Mouse (Mus musculus) heart, postnatal 10 days (tissue): ENCODE measurements around the gene Rbm42. TPM values are rescaled to one million over a fixed set of nuclear protein-coding genes. Genes with fewer than 3 reads are reported as not detected.

Experiments used
- DNase-seq, 2 experiments: peaks; one replicate each; pipeline ENCODE4 v3.0.0; 2021
- intact Hi-C: fragments of 180-260 bp; cut with DNase I; formaldehyde crosslinking; loops from one replicate; pipeline ENCODE4 v1.15.1; 2025
- total RNA-seq, 2 experiments: library from RNA; stranded (reverse); gene quantifications; 2 replicates each; pipeline ENCODE4 v1.2.3; 2021

The Rbm42 gene
- 10 to 100 TPM; 58.8 to 60.3 TPM for total RNA-seq

- peak; percentile 99 for DNase-seq
- intact Hi-C loops = loop anchor here (1.0 kb wide), 1 partner anchor 79 kb away; the partner anchor contains the start of gene Tmem147
Observed at GRCm38 (mm10) chr7:30649591-30650540, at the start of gene Rbm42. TSS of gene Rbm42 (minus strand) at chr7:30650317.

- intact Hi-C loops = no loop called here
- no peak for DNase-seq
Observed at GRCm38 (mm10) chr7:30698589-30698988, 48.5 kb upstream of the Rbm42 start, which contains the start of gene 2200002J24Rik. TSS of gene 2200002J24Rik (plus strand) at chr7:30698926.

GRCm38 (mm10) chr7:30698101-30698500 is 48.0 kb upstream of the Rbm42 start:
- DNase-seq = no peak
- intact Hi-C loops = no loop called here

- intact Hi-C loops = no loop called here
Observed at GRCm38 (mm10) chr7:30688325-30688724, 38.2 kb upstream of the Rbm42 start.

GRCm38 (mm10) chr7:30683425-30683824 is 33.3 kb upstream of the Rbm42 start:
- intact Hi-C loops = no loop called here

More at GRCm38 (mm10) chr7:30688325-30688724, 38.2 kb upstream of the Rbm42 start:
- no peak for DNase-seq

GRCm38 (mm10) chr7:30681897-30682296 is 31.8 kb upstream of the Rbm42 start:
- DNase-seq = peak; percentile 46 to 57
- intact Hi-C loops = no loop called here

More at GRCm38 (mm10) chr7:30683425-30683824, 33.3 kb upstream of the Rbm42 start:
- DNase-seq = no peak

GRCm38 (mm10) chr7:30678263-30678975 is 28.3 kb upstream of the Rbm42 start:
- peak; percentile 82 to 88 for DNase-seq
- intact Hi-C loops = no loop called here

GRCm38 (mm10) chr7:30671480-30671879 is 21.4 kb upstream of the Rbm42 start, which contains the start of gene Pmis2:
TSS of gene Pmis2 (minus strand) at chr7:30671605.
- intact Hi-C loops = no loop called here
- DNase-seq = no peak

GRCm38 (mm10) chr7:30669229-30669628 is 19.1 kb upstream of the Rbm42 start:
- intact Hi-C loops = loop anchor here (5.0 kb wide), 2 partner anchors 58 to 288 kb away; partner anchors contain the start of genes Tmem147 and Usf2
- no peak for DNase-seq

GRCm38 (mm10) chr7:30665321-30665720 is 15.2 kb upstream of the Rbm42 start:
- intact Hi-C loops = loop anchor here (5.0 kb wide), 2 partner anchors 62 to 292 kb away; partner anchors contain the start of genes Tmem147 and Usf2
- no peak for DNase-seq

- DNase-seq = peak; percentile 93 to 96
- intact Hi-C loops = loop anchor here (5.0 kb wide), 2 partner anchors 63 to 293 kb away; partner anchors contain the start of genes Tmem147 and Usf2
Observed at GRCm38 (mm10) chr7:30664529-30665200, 14.5 kb upstream of the Rbm42 start, which contains the start of gene Haus5. TSS of gene Haus5 (minus strand) at chr7:30664994.

GRCm38 (mm10) chr7:30639083-30639482 is 11.0 kb downstream of the Rbm42 start:
- intact Hi-C loops = no loop called here
- no peak for DNase-seq

- intact Hi-C loops = no loop called here
- no peak for DNase-seq
Observed at GRCm38 (mm10) chr7:30636395-30636794, 13.7 kb downstream of the Rbm42 start.

- intact Hi-C loops = no loop called here
- DNase-seq = no peak
Observed at GRCm38 (mm10) chr7:30635752-30636151, 14.4 kb downstream of the Rbm42 start, which contains the start of gene Etv2. TSS of gene Etv2 (minus strand) at chr7:30635852.

- peak; percentile 42 to 70 for DNase-seq
- intact Hi-C loops = no loop called here
Observed at GRCm38 (mm10) chr7:30634621-30635020, 15.5 kb downstream of the Rbm42 start.

GRCm38 (mm10) chr7:30633762-30634412 is 16.2 kb downstream of the Rbm42 start:
- intact Hi-C loops = no loop called here
- DNase-seq = no peak

- intact Hi-C loops = no loop called here
- no peak for DNase-seq
Observed at GRCm38 (mm10) chr7:30629013-30629412, 21.1 kb downstream of the Rbm42 start.

- intact Hi-C loops = no loop called here
- no peak for DNase-seq
Observed at GRCm38 (mm10) chr7:30626647-30627046, 23.5 kb downstream of the Rbm42 start.

- intact Hi-C loops = no loop called here
- DNase-seq = peak; percentile 91 to 93
Observed at GRCm38 (mm10) chr7:30625530-30626384, 24.4 kb downstream of the Rbm42 start, which contains the start of gene Cox6b1. TSS of gene Cox6b1 (minus strand) at chr7:30626151.
